ENCODE assay signal across 7 mouse cellular contexts in the genomic region with DNA sequence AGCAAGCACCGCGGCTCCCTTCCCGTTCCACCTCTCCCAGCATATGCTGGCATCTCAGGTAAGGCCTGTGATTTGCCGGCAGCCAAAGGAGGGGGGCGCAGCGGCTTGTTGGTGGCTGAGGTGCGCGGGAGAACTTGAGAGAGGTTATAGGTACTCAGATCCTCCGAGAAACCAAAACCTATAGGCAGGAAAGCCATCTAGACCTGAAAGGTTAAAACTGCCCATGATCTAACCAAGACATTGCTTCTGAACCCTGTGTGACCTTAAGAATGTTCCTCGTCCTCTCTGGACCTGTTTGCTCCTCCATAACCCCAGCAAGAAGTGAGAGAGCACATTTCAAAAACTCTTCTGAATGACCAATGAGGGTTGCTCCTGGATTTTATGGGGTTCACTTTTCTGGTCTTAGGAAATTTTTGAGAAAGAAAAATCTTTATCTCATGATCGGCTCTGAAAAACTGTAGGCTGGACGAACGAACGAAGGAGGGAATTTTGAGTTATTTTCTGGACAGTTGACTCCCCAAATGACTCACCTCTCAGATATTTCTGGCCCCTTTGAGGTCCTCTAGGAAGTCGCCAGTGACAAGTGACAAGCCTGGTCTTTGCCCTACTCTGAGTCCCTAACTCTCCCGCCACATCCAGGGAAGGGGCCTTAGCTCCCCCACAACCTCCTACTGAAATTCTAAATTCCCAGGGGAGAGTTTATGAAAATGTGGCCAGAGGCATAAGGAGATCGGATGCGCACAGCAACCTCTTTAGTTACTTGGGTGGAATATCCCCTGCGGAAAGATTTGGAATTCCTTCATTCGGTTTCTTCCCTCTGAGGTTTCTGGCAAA. TPM values are rescaled to one million over a fixed set of nuclear protein-coding genes. Genes with fewer than 3 reads are reported as not detected.
A peak's percentile ranks its signal among the peaks of the same experiment; 100 is the strongest.
DNase-seq lines count a peak whose midpoint lies in the region; ATAC-seq and TF ChIP-seq lines count a peak whose summit lies in the region.

No protein-coding gene starts in this region.

- WGBS in lung, adult 2 months = 40% methylated on average over 20 of the region's 20 CpGs
- WGBS in embryonic facial prominence, embryonic 14.5 days = 17% methylated on average over 20 of the region's 20 CpGs
- 8% methylated on average over 20 of the region's 20 CpGs for WGBS in hindbrain, embryonic 15.5 days
- WGBS in neural tube, embryonic 15.5 days = 7% methylated on average over 20 of the region's 20 CpGs

- no peak for DNase-seq in lung, adult 2 months
- no peak for DNase-seq in lung, adult 18-20 months
- DNase-seq in embryonic facial prominence, embryonic 14.5 days (ENCODE audit: low spot score) = peak; percentile 74
- no peak for DNase-seq in layer of hippocampus, postnatal 25 days (ENCODE audit: extremely low spot score in 1 of 2, low spot score in 1 of 2)
- no peak for DNase-seq in right cerebral cortex, adult 18-20 months

- peaks cover 36% of the 10 kb centered on the region for H3K36me3 ChIP-seq in embryonic facial prominence, embryonic 14.5 days (ENCODE audit: control insufficient read depth, insufficient read depth, low read length)
- no peaks in the 10 kb centered on the region for H3K36me3 ChIP-seq in hindbrain, embryonic 15.5 days
- no peaks in the 10 kb centered on the region for H3K36me3 ChIP-seq in neural tube, embryonic 15.5 days

- TF ChIP-seq CTCF in lung, adult 2 months (IDR thresholded peaks at IDR 0.05; ENCODE audit: insufficient read depth, low read length) = no peak

- H3K9ac ChIP-seq in embryonic facial prominence, embryonic 14.5 days (ENCODE audit: low read depth, low read length) = peak overlapping the region; percentile 97
- no peak overlapping the region for H3K9ac ChIP-seq in hindbrain, embryonic 15.5 days
- H3K9ac ChIP-seq in neural tube, embryonic 15.5 days (replicated peaks) = no peak overlapping the region

- no peak for ATAC-seq in embryonic facial prominence, embryonic 14.5 days (ENCODE audit: low read depth)
- ATAC-seq in hindbrain, embryonic 15.5 days (ENCODE audit: low FRiP score, low read depth) = no peak
- ATAC-seq in neural tube, embryonic 15.5 days (ENCODE audit: low FRiP score) = no peak

- peaks cover 63% of the 10 kb centered on the region; the same call in 1 of the 2 replicates for H3K27me3 ChIP-seq in embryonic facial prominence, embryonic 14.5 days (replicated peaks; ENCODE audit: control insufficient read depth, insufficient read depth, low read length)
- peaks cover 83% of the 10 kb centered on the region for H3K27me3 ChIP-seq in hindbrain, embryonic 15.5 days
- peaks cover 98% of the 10 kb centered on the region for H3K27me3 ChIP-seq in neural tube, embryonic 15.5 days (replicated peaks)

- no peaks in the 10 kb centered on the region for H3K9me3 ChIP-seq in embryonic facial prominence, embryonic 14.5 days (ENCODE audit: control insufficient read depth, low read length)
- no peaks in the 10 kb centered on the region for H3K9me3 ChIP-seq in hindbrain, embryonic 15.5 days
- no peaks in the 10 kb centered on the region for H3K9me3 ChIP-seq in neural tube, embryonic 15.5 days (replicated peaks)

- peak overlapping the region; percentile 94 for H3K27ac ChIP-seq in embryonic facial prominence, embryonic 14.5 days (replicated peaks; ENCODE audit: low read depth, low read length)
- H3K27ac ChIP-seq in hindbrain, embryonic 15.5 days (replicated peaks) = no peak overlapping the region
- H3K27ac ChIP-seq in neural tube, embryonic 15.5 days (replicated peaks) = no peak overlapping the region

- no peak for TF ChIP-seq POLR2A in lung, adult 2 months (IDR thresholded peaks at IDR 0.05; ENCODE audit: borderline replicate concordance, extremely low read depth, low read depth, low read length)

- H3K4me2 ChIP-seq in embryonic facial prominence, embryonic 14.5 days (ENCODE audit: low read depth, low read length) = peak overlapping the region; percentile 72
- no peak overlapping the region for H3K4me2 ChIP-seq in hindbrain, embryonic 15.5 days
- H3K4me2 ChIP-seq in neural tube, embryonic 15.5 days = peak overlapping the region; percentile 42

- peaks cover 4% of the 10 kb centered on the region; the same call in 1 of the 2 replicates for H3K4me1 ChIP-seq in lung, adult 2 months (ENCODE audit: control insufficient read depth, insufficient read depth, low read length)
- peaks cover 9% of the 10 kb centered on the region for H3K4me1 ChIP-seq in embryonic facial prominence, embryonic 14.5 days (ENCODE audit: control insufficient read depth, insufficient read depth, low read length)
- peaks cover 34% of the 10 kb centered on the region for H3K4me1 ChIP-seq in hindbrain, embryonic 15.5 days (replicated peaks)
- peaks cover 34% of the 10 kb centered on the region for H3K4me1 ChIP-seq in neural tube, embryonic 15.5 days

- H3K4me3 ChIP-seq in lung, adult 2 months (replicated peaks; ENCODE audit: extremely low read depth, low read depth, low read length) = peak overlapping the region; percentile 77
- H3K4me3 ChIP-seq in embryonic facial prominence, embryonic 14.5 days (ENCODE audit: low read depth, low read length) = peak overlapping the region; percentile 70
- H3K4me3 ChIP-seq in hindbrain, embryonic 15.5 days = peak overlapping the region; percentile 10
- H3K4me3 ChIP-seq in neural tube, embryonic 15.5 days (replicated peaks) = peak overlapping the region; percentile 23

RNA-seq across cellular contexts. Expression of gene Tbx2, which starts 6.3 kb away (rescaled TPM):
- 257 and 302 TPM in 2 replicates for polyA plus RNA-seq in lung, adult 2 months (2012; rRNA removed)
- 6.3 and 6.5 TPM in 2 replicates for polyA plus RNA-seq in embryonic facial prominence, embryonic 14.5 days (2014; fragmentation: Nextera tagmentation; extraction: Ambion mirVana)
- 1.5 and 1.9 TPM in 2 replicates for polyA plus RNA-seq in hindbrain, embryonic 15.5 days (2015; fragmentation: Nextera tagmentation; extraction: Ambion mirVana)
- 1.4 and 1.5 TPM in 2 replicates for polyA plus RNA-seq in neural tube, embryonic 15.5 days (2015; fragmentation: Nextera tagmentation; extraction: Ambion mirVana)
- 1 to 10 TPM; 1.7 to 3.0 TPM for total RNA-seq in layer of hippocampus, postnatal 25 days (2021)

RNA-seq across cellular contexts. Expression of gene Gm11444, which starts 11.5 kb away (rescaled TPM):
- polyA plus RNA-seq in lung, adult 2 months (2012; rRNA removed) = not detected in 2 replicates
- polyA plus RNA-seq in embryonic facial prominence, embryonic 14.5 days (2014; fragmentation: Nextera tagmentation; extraction: Ambion mirVana) = not detected in 2 replicates
- not detected in 2 replicates for polyA plus RNA-seq in hindbrain, embryonic 15.5 days (2015; fragmentation: Nextera tagmentation; extraction: Ambion mirVana)
- not detected in 2 replicates for polyA plus RNA-seq in neural tube, embryonic 15.5 days (2015; fragmentation: Nextera tagmentation; extraction: Ambion mirVana)
- total RNA-seq in layer of hippocampus, postnatal 25 days (2021) = not detected

RNA-seq across cellular contexts. Expression of gene Tbx4, which starts 47.6 kb away (rescaled TPM):
- 79.5 and 80.4 TPM in 2 replicates for polyA plus RNA-seq in lung, adult 2 months (2012; rRNA removed)
- 0.85 and 1.4 TPM in 2 replicates for polyA plus RNA-seq in embryonic facial prominence, embryonic 14.5 days (2014; fragmentation: Nextera tagmentation; extraction: Ambion mirVana)
- polyA plus RNA-seq in hindbrain, embryonic 15.5 days (2015; fragmentation: Nextera tagmentation; extraction: Ambion mirVana) = 0.21 and 0.31 TPM in 2 replicates
- 0.19 and 0.29 TPM in 2 replicates for polyA plus RNA-seq in neural tube, embryonic 15.5 days (2015; fragmentation: Nextera tagmentation; extraction: Ambion mirVana)
- total RNA-seq in layer of hippocampus, postnatal 25 days (2021) = under 1 TPM; 0.32 to 0.35 TPM

Comparison
In these comparisons a context has a peak if more than half of its experiments do, and no peak if none do; other contexts are left out.
1. H3K4me3 ChIP-seq: peak in every context shown above with its lines; median percentile 77 in lung, adult 2 months; 70 in embryonic facial prominence, embryonic 14.5 days; 23 in neural tube, embryonic 15.5 days; 10 in hindbrain, embryonic 15.5 days.
2. RNA of gene Tbx2, which starts 6.3 kb away (polyA plus RNA-seq): 257 to 302 TPM in lung, adult 2 months; 6.3 to 6.5 TPM in embryonic facial prominence, embryonic 14.5 days, 1.5 to 1.9 TPM in hindbrain, embryonic 15.5 days and 1.4 to 1.5 TPM in neural tube, embryonic 15.5 days; every median in the first group is over 10 times any median in the second.
3. RNA of gene Tbx4, which starts 47.6 kb away (polyA plus RNA-seq): 79.5 to 80.4 TPM in lung, adult 2 months; 0.85 to 1.4 TPM in embryonic facial prominence, embryonic 14.5 days, 0.19 to 0.29 TPM in neural tube, embryonic 15.5 days and 0.21 to 0.31 TPM in hindbrain, embryonic 15.5 days; every median in the first group is over 10 times any median in the second.